Mouse (Mus musculus): ENCODE data around the gene Rpl27. TPM values are rescaled to one million over a fixed set of nuclear protein-coding genes. Genes with fewer than 3 reads are reported as not detected.
"Not testable (repeated sequence)": the region's sequence is repeated elsewhere in the genome, so short reads cannot be mapped to it uniquely, and the experiment has no call there.

Gene Rpl27
- polyA plus RNA-seq, 1 experiment from 2014 or later = 310 TPM

- no peak for ATAC-seq (ENCODE audit: low FRiP score, low read depth)
- Histone ChIP-seq H3K4me3 (peak overlapping the region; percentile 83), H3K4me1 (peaks cover 24% of the 10 kb centered on the region), H3K4me2 (replicated peaks) (peak overlapping the region; percentile 91), H3K27ac (replicated peaks) (no peak overlapping the region), H3K36me3 (peaks cover 22% of the 10 kb centered on the region), H3K9ac (replicated peaks) (peak overlapping the region; percentile 75; the same call in 1 of the 2 replicates), H3K9me3 (no peaks in the 10 kb centered on the region), H3K27me3 (no peaks in the 10 kb centered on the region; the same call in 1 of the 2 replicates)
- 68% methylated on average over 8 of the region's 8 CpGs for WGBS
Measured at GRCm38 (mm10) chr11:101426165-101426564, 15.9 kb upstream of the Rpl27 start.

DNA sequence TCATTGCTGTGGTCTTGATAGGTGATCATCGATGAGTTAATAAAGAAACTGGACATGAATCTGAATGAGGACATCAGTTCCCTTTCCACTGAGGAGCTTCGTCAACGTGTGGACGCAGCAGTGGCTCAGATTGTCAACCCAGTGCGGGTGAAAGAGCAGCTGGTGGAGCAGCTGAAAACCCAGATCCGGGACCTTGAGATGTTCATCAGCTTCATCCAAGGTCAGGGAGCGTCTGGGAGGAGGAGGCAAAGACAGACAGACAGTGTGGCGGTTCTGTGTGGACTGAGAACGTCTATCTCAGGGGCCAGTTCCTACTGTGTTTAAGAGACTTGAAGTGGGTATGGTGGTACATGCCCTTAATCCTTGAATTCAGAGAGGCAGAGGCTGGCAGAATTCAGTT is 10.8 kb upstream of the Rpl27 start:
- ATAC-seq (ENCODE audit: low FRiP score, low read depth) = no peak
- 92% methylated on average over 9 of the region's 9 CpGs for WGBS

GRCm38 (mm10) chr11:101433396-101433795 is 8.7 kb upstream of the Rpl27 start:
- 90% methylated on average over 13 of the region's 13 CpGs for WGBS
- H3K27ac ChIP-seq (replicated peaks) = no peak overlapping the region
- H3K9ac ChIP-seq (replicated peaks) = 0 out of 2 replicates have a peak overlapping the region, but pooled peaks have one; percentile 4
- no peak for ATAC-seq (ENCODE audit: low FRiP score, low read depth)
- no peaks in the 10 kb centered on the region for H3K9me3 ChIP-seq
- H3K4me2 ChIP-seq (replicated peaks) = no peak overlapping the region
- H3K27me3 ChIP-seq = no peaks in the 10 kb centered on the region
- no peak overlapping the region for H3K4me3 ChIP-seq
- peaks cover 66% of the 10 kb centered on the region for H3K36me3 ChIP-seq
- H3K4me1 ChIP-seq = no peaks in the 10 kb centered on the region

More for the DNA sequence above, 10.8 kb upstream of the Rpl27 start:
- H3K27me3 ChIP-seq = no peaks in the 10 kb centered on the region
- H3K9me3 ChIP-seq = no peaks in the 10 kb centered on the region
- no peak overlapping the region for H3K9ac ChIP-seq (replicated peaks)
- no peak overlapping the region for H3K4me3 ChIP-seq
- peaks cover 7% of the 10 kb centered on the region for H3K4me1 ChIP-seq
- H3K27ac ChIP-seq (replicated peaks) = no peak overlapping the region
- H3K36me3 ChIP-seq = peaks cover 66% of the 10 kb centered on the region
- H3K4me2 ChIP-seq (replicated peaks) = no peak overlapping the region

GRCm38 (mm10) chr11:101435831-101436230 is 6.3 kb upstream of the Rpl27 start:
- Histone ChIP-seq H3K36me3 (peaks cover 47% of the 10 kb centered on the region), H3K9me3 (no peaks in the 10 kb centered on the region), H3K27me3 (no peaks in the 10 kb centered on the region), H3K27ac (replicated peaks) (no peak overlapping the region), H3K4me1 (no peaks in the 10 kb centered on the region), H3K4me3 (no peak overlapping the region), H3K9ac (replicated peaks) (no peak overlapping the region), H3K4me2 (replicated peaks) (no peak overlapping the region)
- 86% methylated on average over 4 of the region's 4 CpGs for WGBS
- ATAC-seq (ENCODE audit: low FRiP score, low read depth) = no peak

DNA sequence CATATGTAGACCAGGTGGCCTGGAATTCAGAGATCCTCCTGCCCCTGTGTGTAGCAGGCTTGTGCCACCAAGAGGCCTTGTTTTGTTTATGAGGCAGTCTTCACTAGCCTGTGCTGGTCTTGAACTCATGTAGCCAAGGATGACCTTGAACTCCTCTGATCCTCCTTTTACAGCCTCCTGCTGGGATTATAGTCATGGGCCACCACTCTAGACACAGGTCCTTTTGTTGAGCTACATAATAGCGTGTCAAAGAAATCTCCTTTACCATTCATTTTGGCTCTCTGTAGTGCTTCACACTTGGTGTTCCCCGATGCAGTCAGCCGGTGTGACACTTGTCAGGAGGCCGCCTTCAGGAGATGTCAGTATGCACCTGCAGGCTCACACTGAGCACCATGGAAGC is 5.2 kb upstream of the Rpl27 start:
- Histone ChIP-seq H3K4me2 (replicated peaks) (no peak overlapping the region), H3K27ac (replicated peaks) (peak overlapping the region; percentile 30; the same call in 1 of the 2 replicates), H3K9me3 (no peaks in the 10 kb centered on the region), H3K27me3 (no peaks in the 10 kb centered on the region), H3K36me3 (peaks cover 37% of the 10 kb centered on the region), H3K9ac (replicated peaks) (no peak overlapping the region), H3K4me1 (no peaks in the 10 kb centered on the region), H3K4me3 (no peak overlapping the region)
- ATAC-seq (ENCODE audit: low FRiP score, low read depth) = no peak
- WGBS = 44% methylated on average over 4 of the region's 4 CpGs

- not testable (repeated sequence) for H3K27me3 ChIP-seq; H3K4me3 ChIP-seq; H3K27ac ChIP-seq (replicated peaks); H3K4me2 ChIP-seq (replicated peaks); H3K9ac ChIP-seq (replicated peaks); ATAC-seq (ENCODE audit: low FRiP score, low read depth); H3K4me1 ChIP-seq; H3K9me3 ChIP-seq
- 62% methylated on average over 3 of the region's 3 CpGs for WGBS
- H3K36me3 ChIP-seq = peaks cover 29% of the 10 kb centered on the region
Measured at GRCm38 (mm10) chr11:101438006-101438405, 4.1 kb upstream of the Rpl27 start.

GRCm38 (mm10) chr11:101441450-101442126 is 510 bp upstream of the Rpl27 start:
- Histone ChIP-seq H3K4me2 (replicated peaks) (peak overlapping the region; percentile 98), H3K4me1 (peaks cover 13% of the 10 kb centered on the region), H3K36me3 (peaks cover 28% of the 10 kb centered on the region), H3K27ac (replicated peaks) (0 out of 2 replicates have a peak overlapping the region, but pooled peaks have one; percentile 35), H3K4me3 (peak overlapping the region; percentile 77), H3K9ac (replicated peaks) (0 out of 2 replicates have a peak overlapping the region, but pooled peaks have one; percentile 31)
- not testable (repeated sequence) for ATAC-seq (ENCODE audit: low FRiP score, low read depth); H3K9me3 ChIP-seq; H3K27me3 ChIP-seq
- 41% methylated on average over 15 of the region's 15 CpGs for WGBS

GRCm38 (mm10) chr11:101442760-101443159 is 662 bp downstream of the Rpl27 start:
- peaks cover 13% of the 10 kb centered on the region for H3K4me1 ChIP-seq
- no peak for ATAC-seq (ENCODE audit: low FRiP score, low read depth)
- WGBS = under 1% methylated on average over 14 of the region's 14 CpGs
- no peaks in the 10 kb centered on the region for H3K27me3 ChIP-seq
- H3K4me3 ChIP-seq = peak overlapping the region; percentile 77
- no peaks in the 10 kb centered on the region for H3K9me3 ChIP-seq
- H3K4me2 ChIP-seq (replicated peaks) = peak overlapping the region; percentile 98
- H3K36me3 ChIP-seq = peaks cover 28% of the 10 kb centered on the region
- peak overlapping the region; percentile 93 for H3K27ac ChIP-seq (replicated peaks)
- H3K9ac ChIP-seq (replicated peaks) = peak overlapping the region; percentile 94

GRCm38 (mm10) chr11:101446319-101446718 is 4.2 kb downstream of the Rpl27 start:
- no peaks in the 10 kb centered on the region for H3K9me3 ChIP-seq
- WGBS = 80% methylated on average over 1 of the region's 1 CpGs
- H3K4me1 ChIP-seq = peaks cover 13% of the 10 kb centered on the region
- no peak overlapping the region for H3K4me3 ChIP-seq
- H3K4me2 ChIP-seq (replicated peaks) = no peak overlapping the region
- ATAC-seq (ENCODE audit: low FRiP score, low read depth) = no peak
- no peak overlapping the region for H3K9ac ChIP-seq (replicated peaks)
- no peak overlapping the region for H3K27ac ChIP-seq (replicated peaks)
- H3K27me3 ChIP-seq = no peaks in the 10 kb centered on the region
- H3K36me3 ChIP-seq = peaks cover 28% of the 10 kb centered on the region

- not testable (repeated sequence) for ATAC-seq (ENCODE audit: low FRiP score, low read depth); H3K9ac ChIP-seq (replicated peaks); H3K4me2 ChIP-seq (replicated peaks); H3K27ac ChIP-seq (replicated peaks); H3K9me3 ChIP-seq; H3K4me3 ChIP-seq; H3K27me3 ChIP-seq
- WGBS = 88% methylated on average over 8 of the region's 8 CpGs
- H3K4me1 ChIP-seq = peaks cover 13% of the 10 kb centered on the region
- peaks cover 28% of the 10 kb centered on the region for H3K36me3 ChIP-seq
Measured at GRCm38 (mm10) chr11:101446860-101447259, 4.8 kb downstream of the Rpl27 start.

DNA sequence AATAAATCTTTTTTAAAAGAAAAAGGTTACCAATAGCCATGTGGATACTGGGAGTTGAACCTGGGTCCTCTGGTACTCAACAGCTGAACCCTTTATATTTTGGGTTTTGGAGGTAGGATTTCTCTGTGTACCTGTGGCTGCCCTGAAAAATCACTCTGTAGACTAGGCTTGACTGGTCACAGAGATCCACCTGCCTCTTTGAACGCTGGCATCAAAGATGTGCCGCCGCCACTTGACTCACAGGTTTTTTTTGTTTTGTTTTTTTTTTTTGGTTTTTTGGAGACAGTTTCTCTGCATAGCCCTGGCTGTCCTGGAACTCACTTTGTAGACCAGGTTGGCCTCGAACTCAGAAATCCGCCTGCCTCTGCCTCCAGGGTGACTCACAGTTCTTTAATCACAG is 5.7 kb downstream of the Rpl27 start:
- 88% methylated on average over 5 of the region's 5 CpGs for WGBS
- Histone ChIP-seq H3K9me3 (no peaks in the 10 kb centered on the region), H3K4me1 (peaks cover 13% of the 10 kb centered on the region), H3K9ac (replicated peaks) (no peak overlapping the region), H3K4me3 (no peak overlapping the region), H3K27me3 (no peaks in the 10 kb centered on the region), H3K27ac (replicated peaks) (no peak overlapping the region), H3K36me3 (peaks cover 28% of the 10 kb centered on the region), H3K4me2 (replicated peaks) (no peak overlapping the region)
- no peak for ATAC-seq (ENCODE audit: low FRiP score, low read depth)

DNA sequence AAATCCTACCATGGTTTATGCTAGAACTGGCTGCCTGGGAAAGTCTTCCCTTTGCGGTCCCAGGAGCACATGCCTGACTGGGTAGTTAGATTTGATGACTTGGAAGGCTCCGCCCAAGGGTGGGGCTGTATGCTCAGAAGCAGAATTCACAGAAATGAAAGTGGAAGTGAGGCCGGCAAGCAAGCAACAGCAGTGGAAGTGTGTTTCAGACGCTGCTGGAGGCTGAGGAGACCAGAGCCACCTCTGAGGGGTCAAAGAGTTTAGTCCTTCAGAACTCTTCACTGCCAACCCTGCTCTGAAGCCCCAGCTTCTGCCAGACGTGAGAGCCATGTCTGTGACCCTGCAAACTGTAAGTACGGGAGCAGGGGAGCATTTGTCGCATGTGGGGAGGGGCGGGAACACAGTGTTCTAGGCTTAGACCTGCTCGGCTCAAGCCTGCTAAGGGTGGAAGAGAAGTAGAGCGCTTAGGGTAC is 6.2 kb downstream of the Rpl27 start, which contains the start of gene Ifi35:
TSS of gene Ifi35 (plus strand) at position 134 of the 473 bp plus-strand sequence.
- Histone ChIP-seq H3K36me3 (peaks cover 28% of the 10 kb centered on the region), H3K9me3 (no peaks in the 10 kb centered on the region), H3K27ac (replicated peaks) (no peak within 1 kb of the TSS; the same call in 1 of the 2 replicates), H3K9ac (replicated peaks) (no peak within 1 kb of the TSS), H3K4me2 (replicated peaks) (peak within 1 kb of the TSS; percentile 16; the same call in 1 of the 2 replicates), H3K27me3 (no peaks in the 10 kb centered on the region), H3K4me3 (0 out of 2 replicates have a peak within 1 kb of the TSS, but pooled peaks have one; percentile 18), H3K4me1 (peaks cover 9% of the 10 kb centered on the region)
- no peak for ATAC-seq (ENCODE audit: low FRiP score, low read depth)
- whole genome bisulfite sequencing = 47% methylated on average over 10 of the region's 10 CpGs
